Mouse (Mus musculus) liver, adult 2 months (tissue): ENCODE measurements at regions not wholly inside any gene's neighbourhood (a gene's known extent, or its start where the extent isn't known, plus 50 kb on each side); places are given as distances from the start of the nearest gene placed in this dataset.

Source experiments
- CTCF ChIP-seq: fragments of 200-500 bp; IDR thresholded peaks from 2 replicates; pipeline ENCODE4 v1.5.1; 2011; ENCODE audit warnings: low read depth, low read length, control low read depth
- POLR2A ChIP-seq: fragments of 200-500 bp; IDR thresholded peaks from 2 replicates; pipeline ENCODE4 v1.6.1; 2011; ENCODE audit warnings: low read length, control low read depth; ENCODE audit not compliant: insufficient read depth; ENCODE audit errors: extremely low read depth

GRCm38 (mm10) chr6:94783471-94783870 lies 83.5 kb upstream of the Lrig1 start:
- TF ChIP-seq CTCF (no peak), POLR2A (no peak)
